Mouse (Mus musculus) kidney, adult 2 months (tissue): ENCODE measurements around the gene Eif4a1.

Source experiments
- CTCF ChIP-seq: fragments of 200-500 bp; conservative IDR thresholded peaks from 2 replicates; pipeline ENCODE4 v1.5.1; 2011; ENCODE audit warnings: low read depth, mild to moderate bottlenecking, control low read depth, low read length, moderate library complexity, mixed read lengths; ENCODE audit not compliant: insufficient read depth, insufficient read length
- POLR2A ChIP-seq: fragments of 200-500 bp; IDR thresholded peaks from one replicate; pipeline ENCODE4 v1.6.1; 2011; ENCODE audit warnings: low read depth, low read length, control low read depth

GRCm38 (mm10) chr11:69684936-69685335 lies 12.7 kb upstream of the Eif4a1 start:
- TF ChIP-seq POLR2A (no peak), CTCF (no peak)
